Mouse (Mus musculus) inflammation-experienced regulatory T-cells, adult 16 weeks (primary cell): Measurements from ENCODE around the gene Pif1. TPM values are rescaled to one million over a fixed set of nuclear protein-coding genes. Genes with fewer than 3 reads are reported as not detected.

ENCODE experiments used
- polyA plus RNA-seq: library from polyadenylated mRNA; unstranded; fragments of 100-300 nt; shearing (Covaris generic); gene quantifications from one replicate; pipeline ENCODE4 v1.2.1, GENCODE M21; 2017

Gene Pif1
- 0.54 TPM for polyA plus RNA-seq

DNA sequence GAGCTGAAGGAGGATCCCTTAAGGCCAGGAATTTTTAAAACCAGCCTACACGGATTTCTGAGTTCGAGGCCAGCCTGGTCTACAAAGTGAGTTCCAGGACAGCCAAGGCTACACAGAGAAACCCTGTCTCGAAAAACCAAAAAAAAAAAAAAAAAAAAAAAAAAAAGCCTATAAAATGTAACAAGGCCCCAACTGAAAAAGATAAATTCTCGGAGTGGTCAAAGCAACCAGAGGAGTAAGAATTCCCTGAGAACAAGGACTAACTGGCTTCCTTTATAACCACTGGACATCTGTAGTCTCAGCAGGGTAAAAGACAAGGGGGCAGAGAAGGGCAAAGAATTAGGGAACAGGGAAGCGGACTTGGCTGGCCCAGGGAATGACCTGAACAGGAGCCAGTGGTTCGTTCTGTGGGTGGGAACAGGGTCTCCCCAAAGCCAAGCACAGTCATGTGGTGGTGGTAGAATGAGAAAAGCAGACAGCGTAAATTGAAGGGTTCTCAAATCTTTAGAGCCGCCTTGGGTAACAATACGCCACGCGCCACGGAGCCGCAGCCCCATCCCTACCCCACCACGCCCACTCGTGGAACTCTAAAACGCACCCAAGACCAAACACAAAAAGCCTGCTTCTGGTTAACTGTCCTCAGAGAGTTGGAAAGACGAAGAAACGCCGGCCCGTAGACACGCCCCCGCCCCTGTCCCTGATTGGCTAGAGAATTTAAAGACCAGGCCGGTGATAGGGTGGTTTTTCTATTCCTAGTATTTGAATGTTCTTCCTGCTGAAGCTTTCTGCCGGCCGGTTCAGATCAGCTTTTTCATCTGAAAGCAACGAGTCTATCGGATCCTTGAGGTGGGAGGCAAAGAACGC, at the start of gene Pif1:
Gene Pif1, plus strand, starts transcription at position 755 of the 864 bp plus-strand sequence.

DNA sequence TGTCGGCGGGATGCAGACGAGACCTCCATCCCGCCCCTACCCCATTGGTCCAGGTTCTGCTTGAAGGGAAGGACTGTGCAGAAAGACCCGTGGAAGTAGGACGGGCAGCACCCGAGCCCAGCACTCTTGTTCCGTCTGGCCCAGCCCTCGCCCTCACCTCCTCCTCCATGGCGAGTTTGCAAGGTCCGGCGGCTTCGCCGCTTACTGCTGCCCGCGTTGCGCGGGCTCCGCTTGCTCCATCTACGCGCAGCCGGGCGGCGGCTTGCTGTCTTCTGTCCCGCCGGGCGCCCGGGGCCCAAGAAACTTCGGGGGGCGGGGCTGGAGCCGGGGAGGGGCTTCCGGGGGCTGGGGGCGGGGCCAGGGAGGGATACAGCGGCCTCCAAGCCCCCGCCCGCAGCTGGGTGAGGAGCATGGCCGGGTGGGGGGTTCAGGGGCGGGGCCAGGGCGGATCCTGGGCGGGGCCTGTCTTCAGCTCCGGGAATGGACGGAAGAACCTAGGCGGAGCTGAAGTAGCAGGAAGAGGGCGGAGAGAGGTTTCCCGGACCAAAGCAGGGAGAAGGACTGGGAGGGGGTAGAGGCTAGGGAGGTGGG, 7.1 kb upstream of the Pif1 start, which contains the start of gene Plekho2:
Gene Plekho2, minus strand, starts transcription at position 260 of the 591 bp plus-strand sequence.

DNA sequence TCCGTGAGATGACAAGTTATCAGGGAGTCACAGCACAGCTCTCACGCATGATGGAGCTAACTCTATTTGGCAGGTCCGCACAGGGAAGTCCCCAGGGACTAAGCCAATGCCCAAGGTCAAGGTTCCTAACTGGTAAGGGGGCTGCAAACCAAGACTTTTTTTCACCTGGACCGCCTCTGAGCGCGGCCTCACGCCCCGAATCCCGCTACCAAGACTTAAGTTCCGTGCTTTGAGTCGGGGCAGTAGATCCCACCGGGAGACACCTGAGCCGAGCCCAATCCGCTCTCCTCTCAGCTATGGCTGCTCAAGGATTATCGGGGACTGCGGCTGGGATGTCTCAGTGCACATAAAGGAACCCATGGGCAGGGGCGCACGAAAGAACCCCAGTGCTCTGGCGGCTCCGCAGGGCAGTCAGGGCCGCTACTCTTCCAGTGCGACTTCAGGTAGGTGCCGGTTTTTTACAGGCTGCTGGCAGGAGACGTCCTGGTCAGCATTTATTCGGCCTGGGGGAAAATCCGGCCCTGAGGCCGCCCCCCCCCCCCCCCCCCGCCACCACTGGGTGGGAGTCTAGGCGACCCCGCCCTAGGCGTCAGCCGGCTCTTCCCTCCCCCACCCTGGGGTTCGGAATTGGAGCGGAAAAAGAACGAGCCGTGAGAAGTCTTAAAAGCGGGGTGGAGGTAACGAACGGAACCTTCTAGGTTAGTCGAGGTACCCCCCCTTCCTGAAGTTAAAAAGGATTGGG, 42.2 kb downstream of the Pif1 start, which contains the start of gene Rbpms2:
Gene Rbpms2, plus strand, starts transcription at position 624 of the 742 bp plus-strand sequence.

Other genes with a start within 250 kb of the Pif1 start
- gene Pdcd7, start 241.1 kb upstream of the Pif1 start, polyA plus RNA-seq = 4.2 TPM
- not detected for gene Ubap1l, start 226.1 kb upstream of the Pif1 start, polyA plus RNA-seq
- gene Kbtbd13, start 195.5 kb upstream of the Pif1 start, polyA plus RNA-seq = not detected
- not detected for gene Rasl12, start 188.7 kb upstream of the Pif1 start, polyA plus RNA-seq
- not detected for gene Slc51b, start 164.2 kb upstream of the Pif1 start, polyA plus RNA-seq
- 47.0 TPM for gene Mtfmt, start 151.4 kb upstream of the Pif1 start, polyA plus RNA-seq
- 109 TPM for gene Spg21, start 126.2 kb upstream of the Pif1 start, polyA plus RNA-seq
- gene Ankdd1a, start 67.0 kb upstream of the Pif1 start, polyA plus RNA-seq = not detected
- gene Plekho2, start 7.1 kb upstream of the Pif1 start, polyA plus RNA-seq = 102 TPM
- gene Rbpms2, start 42.5 kb downstream of the Pif1 start, polyA plus RNA-seq = 0.43 TPM
- gene Oaz2, start 80.8 kb downstream of the Pif1 start, polyA plus RNA-seq = 159 TPM
- 4.3 TPM for gene Zfp609, start 240.4 kb downstream of the Pif1 start, polyA plus RNA-seq